Mouse (Mus musculus) urinary bladder, adult 2 months (tissue): ENCODE measurements around the gene Krtap17-1. TPM values are rescaled to one million over a fixed set of nuclear protein-coding genes. Genes with fewer than 3 reads are reported as not detected.

Experiments used
- DNase-seq: peaks from one replicate; pipeline ENCODE4 v3.0.0; 2022; ENCODE audit warnings: low spot score
- polyA plus RNA-seq: library from polyadenylated mRNA; depleted of rRNA; stranded (reverse); fragments of >200 nt; gene quantifications from 2 replicates; pipeline ENCODE4 v1.2.3, GENCODE M21; 2012; rRNA removed

Krtap17-1 gene
- not detected in 2 replicates for polyA plus RNA-seq

GRCm38 (mm10) chr11:99993620-99994383 lies at the start of gene Krtap17-1:
Krtap17-1 (minus strand) TSS chr11:99993994.
- DNase-seq, result no peak

- DNase-seq, result no peak
Measured at GRCm38 (mm10) chr11:100041454-100041853, 47.7 kb upstream of the Krtap17-1 start, which contains the start of gene Krt34. Krt34 (minus strand) TSS chr11:100041554.

GRCm38 (mm10) chr11:100029768-100030167 lies 36.0 kb upstream of the Krtap17-1 start, which contains the start of gene Krt33b:
Krt33b (minus strand) TSS chr11:100029868.
- DNase-seq, result no peak

GRCm38 (mm10) chr11:100021438-100021837 lies 27.6 kb upstream of the Krtap17-1 start:
- DNase-seq, result no peak

GRCm38 (mm10) chr11:100019466-100019865 lies 25.7 kb upstream of the Krtap17-1 start:
- no peak for DNase-seq

GRCm38 (mm10) chr11:100016112-100016511 lies 22.3 kb upstream of the Krtap17-1 start, which contains the start of gene Krt33a:
Krt33a (minus strand) TSS chr11:100016212.
- DNase-seq, result no peak

GRCm38 (mm10) chr11:100013691-100014171 lies 19.9 kb upstream of the Krtap17-1 start:
- peak; percentile 40 for DNase-seq

- no peak for DNase-seq
Measured at GRCm38 (mm10) chr11:100010682-100011081, 16.9 kb upstream of the Krtap17-1 start.

GRCm38 (mm10) chr11:100008336-100008735 lies 14.5 kb upstream of the Krtap17-1 start:
- DNase-seq, result no peak

- DNase-seq, result no peak
Measured at GRCm38 (mm10) chr11:100006624-100007023, 12.8 kb upstream of the Krtap17-1 start.

- no peak for DNase-seq
Measured at GRCm38 (mm10) chr11:100005905-100006304, 12.1 kb upstream of the Krtap17-1 start.

GRCm38 (mm10) chr11:100004846-100005245 lies 11.1 kb upstream of the Krtap17-1 start:
- no peak for DNase-seq

- no peak for DNase-seq
Measured at GRCm38 (mm10) chr11:99999091-99999490, 5.3 kb upstream of the Krtap17-1 start.

GRCm38 (mm10) chr11:99994384-99994661 lies 529 bp upstream of the Krtap17-1 start:
- DNase-seq, result no peak

- DNase-seq, result no peak
Measured at GRCm38 (mm10) chr11:99990571-99990970, 3.2 kb downstream of the Krtap17-1 start.

- no peak for DNase-seq
Measured at GRCm38 (mm10) chr11:99989881-99990405, 3.9 kb downstream of the Krtap17-1 start.

- DNase-seq, result no peak
Measured at GRCm38 (mm10) chr11:99988530-99988929, 5.3 kb downstream of the Krtap17-1 start.

- no peak for DNase-seq
Measured at GRCm38 (mm10) chr11:99986180-99986647, 7.6 kb downstream of the Krtap17-1 start, which contains the start of gene Krtap16-1. Krtap16-1 (minus strand) TSS chr11:99986597.

- no peak for DNase-seq
Measured at GRCm38 (mm10) chr11:99985291-99986092, 8.3 kb downstream of the Krtap17-1 start.

GRCm38 (mm10) chr11:99983442-99983841 lies 10.4 kb downstream of the Krtap17-1 start:
- DNase-seq, result no peak

- DNase-seq, result no peak
Measured at GRCm38 (mm10) chr11:99982731-99983130, 11.1 kb downstream of the Krtap17-1 start.

- no peak for DNase-seq
Measured at GRCm38 (mm10) chr11:99978953-99979352, 14.8 kb downstream of the Krtap17-1 start, which contains the start of gene Krtap29-1. Krtap29-1 (minus strand) TSS chr11:99979053.
